Mouse (Mus musculus) hindbrain, embryonic 11.5 days (tissue): Measurements from ENCODE around the gene Dock6. TPM values are rescaled to one million over a fixed set of nuclear protein-coding genes. Genes with fewer than 3 reads are reported as not detected.
"Not testable (repeated sequence)": the region's sequence is repeated elsewhere in the genome, so short reads cannot be mapped to it uniquely, and the experiment has no call there.

Experiments
- ATAC-seq: fragments of 200-750 bp; cut with Nextera tagmentation; 2 replicates; pipeline ENCODE4 v1.8.0; 2017; ENCODE audit warnings: mild to moderate bottlenecking, moderate TSS enrichment, moderate library complexity; ENCODE audit not compliant: low FRiP score
- DNase-seq: peaks from one replicate; pipeline ENCODE4 v3.0.0-alpha.2; 2015; ENCODE audit warnings: low spot score
- H3K27ac ChIP-seq: fragments of 300-500 bp; sonication (generic); 2 replicates; pipeline ENCODE4 v1.5.1; 2014; ENCODE audit warnings: mild to moderate bottlenecking, low read depth, low read length
- H3K27me3 ChIP-seq: fragments of 300-500 bp; sonication (generic); 2 replicates; pipeline ENCODE4 v1.6.1; 2014; ENCODE audit warnings: mild to moderate bottlenecking, low read length, moderate library complexity, mixed read lengths; ENCODE audit not compliant: control insufficient read depth, insufficient read depth
- H3K36me3 ChIP-seq: fragments of 300-500 bp; sonication (generic); 2 replicates; pipeline ENCODE4 v1.6.1; 2014; ENCODE audit warnings: mild to moderate bottlenecking, low read length, moderate library complexity, mixed read lengths; ENCODE audit not compliant: control insufficient read depth, insufficient read depth
- H3K4me1 ChIP-seq: fragments of 300-500 bp; sonication (generic); replicated peaks from 2 replicates; pipeline ENCODE4 v1.6.1; 2014; ENCODE audit warnings: low read length, mixed read lengths; ENCODE audit not compliant: control insufficient read depth, insufficient read depth
- H3K4me2 ChIP-seq: fragments of 300-500 bp; sonication (generic); replicated peaks from 2 replicates; pipeline ENCODE4 v1.6.1; 2014; ENCODE audit warnings: mild to moderate bottlenecking, low read depth, low read length
- H3K4me3 ChIP-seq: fragments of 300-500 bp; sonication (generic); 2 replicates; pipeline ENCODE4 v1.5.1; 2014; ENCODE audit warnings: low read depth, low read length
- H3K9ac ChIP-seq: fragments of 300-500 bp; sonication (generic); 2 replicates; pipeline ENCODE4 v1.6.1; 2014; ENCODE audit warnings: low read depth, low read length
- H3K9me3 ChIP-seq: fragments of 300-500 bp; sonication (generic); 2 replicates; pipeline ENCODE4 v1.6.1; 2016; ENCODE audit warnings: low read length; ENCODE audit not compliant: control insufficient read depth
- WGBS: fragments of 180-500 bp; shearing (Covaris S2); extraction: QIAGEN DNeasy Blood & Tissue Kit; methylation state at CpG from one replicate; pipeline ENCODE4 v1.1.7; 2014; 5-methylcytosine and 5-hydroxymethylcytosine counted together
- polyA plus RNA-seq: library from polyadenylated mRNA; unstranded; fragments of >200 nt; fragmentation: Nextera tagmentation; extraction: Ambion mirVana; gene quantifications from 2 replicates; pipeline ENCODE4 v1.2.1, GENCODE M21; 2014

Dock6 gene
- polyA plus RNA-seq, 1 experiment from 2014 or later = 21.4 TPM

DNA sequence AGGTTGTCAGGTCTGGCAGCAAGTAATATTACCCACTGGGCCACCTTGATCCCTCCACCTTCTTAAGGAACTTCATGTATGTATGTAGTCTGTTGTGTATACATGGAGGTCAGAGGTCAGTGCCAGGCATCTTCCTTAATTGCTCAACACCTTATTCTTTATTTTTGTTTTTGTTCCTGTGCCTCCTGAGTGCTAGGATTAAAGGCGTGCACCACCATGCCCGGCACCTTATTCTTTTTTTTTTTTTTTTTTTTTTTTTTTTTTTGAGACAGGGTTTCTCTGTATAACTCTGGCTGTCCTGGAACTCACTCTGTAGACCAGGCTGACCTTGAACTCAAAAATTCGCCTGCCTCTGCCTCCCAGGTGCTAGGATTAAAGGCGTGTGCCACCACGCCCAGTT, 79.0 kb downstream of the Dock6 start:
- not testable (repeated sequence) for H3K9me3 ChIP-seq, H3K4me2 ChIP-seq

DNA sequence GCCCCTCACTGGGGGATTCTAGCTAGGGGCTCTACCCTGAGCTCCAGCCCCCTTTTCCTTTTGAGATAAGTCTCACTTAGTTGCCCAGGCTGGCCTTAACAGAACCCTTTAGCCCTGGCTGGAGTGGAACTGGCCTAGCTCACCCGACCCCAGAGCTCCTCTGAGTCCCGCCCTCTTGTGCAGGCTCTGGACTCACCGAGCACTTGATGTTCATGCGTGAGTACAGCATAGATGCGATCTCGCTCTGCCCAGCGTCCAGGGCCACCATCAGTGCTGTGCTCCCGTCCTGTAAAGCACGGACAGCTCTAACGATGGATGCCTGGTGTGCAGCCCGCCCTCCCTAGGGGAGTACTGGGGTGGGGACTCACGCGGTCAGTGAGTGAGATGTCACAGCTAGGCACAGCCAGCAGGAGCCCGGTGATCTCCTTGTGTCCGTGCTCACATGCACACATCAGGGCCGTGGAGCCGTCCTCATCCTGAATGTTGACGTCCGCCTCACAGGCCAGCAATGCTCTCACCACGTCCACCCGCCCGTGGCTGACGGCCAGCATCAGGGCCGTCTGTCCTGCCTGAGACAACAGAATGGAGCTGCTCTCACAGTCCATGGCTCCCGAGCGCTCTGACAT, 82.8 kb downstream of the Dock6 start:
- no peak for ATAC-seq
- H3K4me3 ChIP-seq = no peak overlapping the region

More for the DNA sequence above, 79.0 kb downstream of the Dock6 start:
- H3K27me3 ChIP-seq, H3K36me3 ChIP-seq, H3K27ac ChIP-seq, ATAC-seq, H3K9ac ChIP-seq, H3K4me3 ChIP-seq, DNase-seq, H3K4me1 ChIP-seq: not testable (repeated sequence)
- WGBS = 89% methylated on average over 5 of the region's 5 CpGs

DNA sequence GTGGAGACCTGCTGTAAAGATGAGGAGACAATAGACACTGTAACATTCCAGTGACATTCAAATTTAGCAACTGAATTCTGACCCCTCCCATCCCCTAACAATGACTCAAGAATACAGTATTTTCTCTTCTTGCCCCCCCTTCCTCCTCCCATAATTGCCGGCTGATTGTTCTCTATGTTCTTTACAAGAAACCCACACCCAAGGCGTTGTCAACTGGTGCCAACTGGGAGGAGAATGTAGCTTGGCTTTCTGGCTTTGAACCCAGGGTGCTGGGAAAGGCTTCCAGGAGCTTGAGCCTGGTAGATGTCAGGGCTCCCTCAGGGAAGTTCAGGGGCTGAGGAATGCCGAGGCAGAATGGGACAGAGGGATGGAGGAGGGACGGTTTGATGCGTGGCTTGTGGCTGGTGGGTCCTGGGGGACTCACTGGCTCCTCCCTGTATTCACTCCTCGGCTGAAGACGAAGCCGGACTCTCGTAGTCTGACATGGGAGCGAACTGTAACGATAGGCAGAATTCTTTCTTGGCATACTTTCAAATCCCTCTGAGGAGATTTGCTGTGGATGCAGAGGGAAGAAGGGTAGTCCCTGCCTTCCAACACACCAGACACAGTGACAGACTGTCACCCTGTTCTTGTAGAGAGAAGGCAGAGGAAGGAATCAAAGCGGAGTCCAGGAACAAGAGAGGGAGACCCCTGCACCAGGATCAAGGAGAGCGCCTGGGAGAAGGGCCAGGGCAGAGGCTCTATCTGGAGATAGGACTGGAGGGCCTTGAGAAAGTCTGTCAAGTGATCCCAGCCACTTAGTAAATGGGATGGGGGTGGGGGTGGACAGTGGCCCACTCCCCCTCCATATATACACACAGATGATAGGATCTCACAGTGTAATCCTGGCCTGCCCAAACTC, 83.7 kb downstream of the Dock6 start:
- 0 out of 2 replicates have a peak overlapping the region, but pooled peaks have one; percentile 15 for H3K9ac ChIP-seq
- no peak overlapping the region for H3K4me3 ChIP-seq
- peaks cover 2% of the 10 kb centered on the region; the same call in 1 of the 2 replicates for H3K4me1 ChIP-seq
- no peak overlapping the region for H3K4me2 ChIP-seq
- H3K27ac ChIP-seq = 0 out of 2 replicates have a peak overlapping the region, but pooled peaks have one; percentile 19
- WGBS = 50% methylated on average over 13 of the region's 13 CpGs
- ATAC-seq = no peak
- H3K9me3 ChIP-seq = no peaks in the 10 kb centered on the region
- H3K27me3 ChIP-seq = no peaks in the 10 kb centered on the region
- H3K36me3 ChIP-seq = no peaks in the 10 kb centered on the region
- peak; percentile 17 for DNase-seq

More for the DNA sequence above, 82.8 kb downstream of the Dock6 start:
- Histone ChIP-seq H3K9ac (no peak overlapping the region), H3K9me3 (no peaks in the 10 kb centered on the region), H3K27me3 (no peaks in the 10 kb centered on the region), H3K4me2 (no peak overlapping the region), H3K36me3 (no peaks in the 10 kb centered on the region), H3K4me1 (peaks cover 2% of the 10 kb centered on the region; the same call in 1 of the 2 replicates), H3K27ac (no peak overlapping the region)
- no peak for DNase-seq
- 82% methylated on average over 26 of the region's 26 CpGs for WGBS

DNA sequence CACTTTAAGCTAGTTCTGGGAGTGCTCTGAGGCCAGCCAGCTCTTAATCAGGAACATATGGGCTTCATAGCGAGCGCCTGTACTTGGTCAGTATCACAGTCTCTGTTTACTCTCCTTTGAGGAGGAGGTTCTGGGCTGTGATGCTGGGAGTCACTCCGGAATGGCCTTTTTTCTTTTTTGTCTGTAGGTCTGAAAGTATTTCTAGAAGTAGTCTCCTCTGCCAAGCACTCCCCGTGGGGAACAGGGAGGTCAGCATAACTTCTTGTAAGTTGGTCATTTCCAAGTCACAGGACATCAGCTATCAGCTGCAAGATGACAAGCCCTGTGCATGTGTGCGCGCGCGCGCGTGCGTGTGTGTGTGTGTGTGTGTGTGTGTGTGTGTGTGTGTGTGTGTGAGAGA, 84.5 kb downstream of the Dock6 start:
- H3K27ac ChIP-seq = no peak overlapping the region
- no peak overlapping the region for H3K9ac ChIP-seq

GRCm38 (mm10) chr9:21764084-21764999, 88.1 kb downstream of the Dock6 start:
- H3K27ac ChIP-seq = no peak overlapping the region
- no peaks in the 10 kb centered on the region for H3K36me3 ChIP-seq
- no peaks in the 10 kb centered on the region for H3K27me3 ChIP-seq
- no peak overlapping the region for H3K4me2 ChIP-seq
- H3K9ac ChIP-seq = no peak overlapping the region
- no peak for DNase-seq
- H3K4me1 ChIP-seq = no peaks in the 10 kb centered on the region; the same call in 1 of the 2 replicates
- H3K9me3 ChIP-seq = no peaks in the 10 kb centered on the region
- ATAC-seq = no peak
- no peak overlapping the region for H3K4me3 ChIP-seq
- 96% methylated on average over 6 of the region's 6 CpGs for WGBS

More for the DNA sequence above, 84.5 kb downstream of the Dock6 start:
- Histone ChIP-seq H3K4me2 (no peak overlapping the region), H3K4me3 (no peak overlapping the region), H3K9me3 (no peaks in the 10 kb centered on the region), H3K27me3 (no peaks in the 10 kb centered on the region), H3K36me3 (no peaks in the 10 kb centered on the region), H3K4me1 (peaks cover 2% of the 10 kb centered on the region; the same call in 1 of the 2 replicates)
- peak; percentile 31 for DNase-seq
- 72% methylated on average over 11 of the region's 11 CpGs for WGBS
- ATAC-seq = no peak

- no peaks in the 10 kb centered on the region for H3K9me3 ChIP-seq
- H3K9ac ChIP-seq = no peak overlapping the region
- DNase-seq (no peak), ATAC-seq (no peak)
- H3K27ac ChIP-seq = no peak overlapping the region
- H3K4me3 ChIP-seq = no peak overlapping the region
- no peaks in the 10 kb centered on the region for H3K4me1 ChIP-seq
- no peak overlapping the region for H3K4me2 ChIP-seq
- peaks cover 2% of the 10 kb centered on the region; the same call in 1 of the 2 replicates for H3K36me3 ChIP-seq
- H3K27me3 ChIP-seq = no peaks in the 10 kb centered on the region
Measured at GRCm38 (mm10) chr9:21762135-21762534, 90.3 kb downstream of the Dock6 start.

- WGBS = 1% methylated on average over 53 of the region's 54 CpGs
- ATAC-seq = peak; percentile 98
- H3K4me2 ChIP-seq = peak within 1 kb of the TSS; percentile 44
Measured at GRCm38 (mm10) chr9:21760155-21761088, 92.0 kb downstream of the Dock6 start, which contains the start of gene Spc24. Gene Spc24 (minus strand): TSS chr9:21760303.

More at GRCm38 (mm10) chr9:21760155-21761088, 92.0 kb downstream of the Dock6 start, which contains the start of gene Spc24:
- Histone ChIP-seq H3K4me3 (peak within 1 kb of the TSS; percentile 47), H3K9ac (peak within 1 kb of the TSS; percentile 40), H3K27ac (0 out of 2 replicates have a peak within 1 kb of the TSS, but pooled peaks have one; percentile 27), H3K9me3 (no peaks in the 10 kb centered on the region), H3K36me3 (peaks cover 2% of the 10 kb centered on the region; the same call in 1 of the 2 replicates), H3K27me3 (no peaks in the 10 kb centered on the region), H3K4me1 (no peaks in the 10 kb centered on the region)
- peak; percentile 97 for DNase-seq
